Mouse (Mus musculus): ENCODE results near the gene Dnal4.

Dnal4 gene

GRCm38 (mm10) chr15:79763001-79763400 lies 14.6 kb downstream of the Dnal4 start:
- no peak for DNase-seq (ENCODE audit: low spot score)

- DNase-seq (ENCODE audit: low spot score) = no peak
Observed at GRCm38 (mm10) chr15:79760956-79761355, 16.7 kb downstream of the Dnal4 start.

GRCm38 (mm10) chr15:79757118-79757517 lies 20.5 kb downstream of the Dnal4 start:
- DNase-seq (ENCODE audit: low spot score) = no peak

GRCm38 (mm10) chr15:79755977-79756625 lies 21.5 kb downstream of the Dnal4 start:
- DNase-seq (ENCODE audit: low spot score) = no peak

- DNase-seq (ENCODE audit: low spot score) = no peak
Observed at GRCm38 (mm10) chr15:79755176-79755575, 22.5 kb downstream of the Dnal4 start.

GRCm38 (mm10) chr15:79753873-79754272 lies 23.8 kb downstream of the Dnal4 start:
- DNase-seq (ENCODE audit: low spot score) = no peak

GRCm38 (mm10) chr15:79753420-79753752 lies 24.3 kb downstream of the Dnal4 start:
- DNase-seq (ENCODE audit: low spot score) = no peak

- no peak for DNase-seq (ENCODE audit: low spot score)
Observed at GRCm38 (mm10) chr15:79752742-79753419, 24.8 kb downstream of the Dnal4 start.

GRCm38 (mm10) chr15:79751772-79752171 lies 25.9 kb downstream of the Dnal4 start:
- DNase-seq (ENCODE audit: low spot score) = no peak

- no peak for DNase-seq (ENCODE audit: low spot score)
Observed at GRCm38 (mm10) chr15:79750266-79750665, 27.4 kb downstream of the Dnal4 start.

- DNase-seq (ENCODE audit: low spot score) = no peak
Observed at GRCm38 (mm10) chr15:79749162-79749561, 28.5 kb downstream of the Dnal4 start.

GRCm38 (mm10) chr15:79747998-79748397 lies 29.7 kb downstream of the Dnal4 start:
- DNase-seq (ENCODE audit: low spot score) = no peak

- no peak for DNase-seq (ENCODE audit: low spot score)
Observed at GRCm38 (mm10) chr15:79745883-79746282, 31.8 kb downstream of the Dnal4 start.

GRCm38 (mm10) chr15:79745312-79745711 lies 32.3 kb downstream of the Dnal4 start:
- DNase-seq (ENCODE audit: low spot score) = no peak

GRCm38 (mm10) chr15:79744742-79745141 lies 32.9 kb downstream of the Dnal4 start:
- no peak for DNase-seq (ENCODE audit: low spot score)

GRCm38 (mm10) chr15:79744001-79744400 lies 33.6 kb downstream of the Dnal4 start:
- DNase-seq (ENCODE audit: low spot score) = no peak

- no peak for DNase-seq (ENCODE audit: low spot score)
Observed at GRCm38 (mm10) chr15:79742706-79743023, 35.0 kb downstream of the Dnal4 start.

- peak; percentile 79 for DNase-seq (ENCODE audit: low spot score)
Observed at GRCm38 (mm10) chr15:79741921-79742705, 35.5 kb downstream of the Dnal4 start, which contains the start of gene Sun2. Gene Sun2 (minus strand): TSS chr15:79742536.

- DNase-seq (ENCODE audit: low spot score) = no peak
Observed at GRCm38 (mm10) chr15:79741173-79741858, 36.3 kb downstream of the Dnal4 start.

- DNase-seq (ENCODE audit: low spot score) = no peak
Observed at GRCm38 (mm10) chr15:79740739-79741138, 36.9 kb downstream of the Dnal4 start.

- DNase-seq (ENCODE audit: low spot score) = no peak
Observed at GRCm38 (mm10) chr15:79734311-79734710, 43.3 kb downstream of the Dnal4 start.

- DNase-seq (ENCODE audit: low spot score) = no peak
Observed at GRCm38 (mm10) chr15:79733640-79734039, 44.0 kb downstream of the Dnal4 start.

GRCm38 (mm10) chr15:79733192-79733591 lies 44.5 kb downstream of the Dnal4 start:
- DNase-seq (ENCODE audit: low spot score) = no peak

Data from urinary bladder, postnatal 10 days (tissue).